Mouse (Mus musculus): ENCODE measurements around the gene Flii. TPM values are rescaled to one million over a fixed set of nuclear protein-coding genes. Genes with fewer than 3 reads are reported as not detected.

Gene Flii
- polyA plus RNA-seq, 1 experiment from 2014 or later, result 75.1 TPM

DNA sequence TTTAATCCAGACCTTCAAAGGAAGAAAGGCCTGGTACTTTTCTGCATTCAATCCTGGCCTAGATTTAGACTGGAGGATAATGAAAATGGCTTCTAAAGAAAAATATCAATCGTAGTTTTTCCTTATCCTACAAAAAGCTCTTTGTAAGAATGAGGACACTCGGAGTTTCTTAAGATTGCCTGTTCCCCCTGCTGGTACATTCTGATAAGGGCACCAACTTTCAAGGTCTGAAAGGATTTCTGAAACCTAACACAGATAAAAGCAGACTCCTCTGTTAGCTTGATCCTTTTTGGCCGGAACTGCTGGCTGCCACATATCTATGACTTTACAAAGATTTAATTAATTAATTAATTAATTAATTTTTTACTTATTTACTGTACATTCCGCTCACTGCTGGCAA lies 39.9 kb upstream of the Flii start:
- Histone ChIP-seq H3K9ac (ENCODE audit: low read length) (no peak overlapping the region), H3K9me3 (ENCODE audit: control insufficient read depth, low read length) (no peaks in the 10 kb centered on the region), H3K27me3 (ENCODE audit: control insufficient read depth, insufficient read depth, low read length) (no peaks in the 10 kb centered on the region), H3K4me2 (ENCODE audit: low read depth) (no peak overlapping the region), H3K36me3 (ENCODE audit: control insufficient read depth, insufficient read depth, low read length) (no peaks in the 10 kb centered on the region; the same call in 1 of the 2 replicates), H3K4me3 (ENCODE audit: low read depth, low read length) (no peak overlapping the region), H3K4me1 (ENCODE audit: control insufficient read depth, insufficient read depth, low read length) (no peaks in the 10 kb centered on the region), H3K27ac (ENCODE audit: low read depth, low read length) (no peak overlapping the region)
- WGBS, result 82% methylated on average over 4 of the region's 4 CpGs
- DNase-seq (ENCODE audit: low spot score) (no peak), ATAC-seq (ENCODE audit: insufficient read depth, low FRiP score, low TSS enrichment) (no peak)

DNA sequence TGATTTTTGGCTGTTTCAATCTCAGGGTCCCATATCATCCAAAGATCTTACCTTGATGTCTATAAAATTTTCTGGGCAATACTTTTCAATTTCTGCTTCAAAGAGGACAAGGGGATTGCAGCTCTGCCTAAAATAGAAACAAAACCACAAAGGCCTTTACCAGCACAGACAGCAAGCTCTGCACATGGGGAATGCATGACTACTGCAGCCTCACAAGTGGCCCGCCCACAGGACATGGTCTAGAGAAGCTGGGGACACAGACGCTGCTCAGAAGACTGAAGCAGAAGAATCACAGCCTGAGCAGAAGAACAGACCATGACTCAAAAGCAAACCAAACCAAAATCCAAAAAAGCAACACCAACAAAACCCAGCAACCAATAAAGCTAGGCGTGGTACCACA lies 34.6 kb upstream of the Flii start:
- H3K27ac ChIP-seq (ENCODE audit: low read depth, low read length), result no peak overlapping the region
- H3K9ac ChIP-seq (ENCODE audit: low read length), result no peak overlapping the region
- no peak for DNase-seq (ENCODE audit: low spot score)
- no peaks in the 10 kb centered on the region for H3K27me3 ChIP-seq (ENCODE audit: control insufficient read depth, insufficient read depth, low read length)
- no peaks in the 10 kb centered on the region for H3K9me3 ChIP-seq (ENCODE audit: control insufficient read depth, low read length)
- H3K4me2 ChIP-seq (ENCODE audit: low read depth), result no peak overlapping the region
- no peak overlapping the region for H3K4me3 ChIP-seq (ENCODE audit: low read depth, low read length)
- no peak for ATAC-seq (ENCODE audit: insufficient read depth, low FRiP score, low TSS enrichment)
- H3K4me1 ChIP-seq (ENCODE audit: control insufficient read depth, insufficient read depth, low read length), result no peaks in the 10 kb centered on the region
- WGBS, result 91% methylated on average over 3 of the region's 3 CpGs
- H3K36me3 ChIP-seq (ENCODE audit: control insufficient read depth, insufficient read depth, low read length), result peaks cover 2% of the 10 kb centered on the region; the same call in 1 of the 2 replicates

- H3K4me2 ChIP-seq (ENCODE audit: low read depth), result no peak overlapping the region
- ATAC-seq (ENCODE audit: insufficient read depth, low FRiP score, low TSS enrichment), result no peak
- H3K27me3 ChIP-seq (ENCODE audit: control insufficient read depth, insufficient read depth, low read length), result no peaks in the 10 kb centered on the region
- H3K4me1 ChIP-seq (ENCODE audit: control insufficient read depth, insufficient read depth, low read length), result no peaks in the 10 kb centered on the region
- H3K9ac ChIP-seq (ENCODE audit: low read length), result no peak overlapping the region
- DNase-seq (ENCODE audit: low spot score), result no peak
- no peaks in the 10 kb centered on the region for H3K9me3 ChIP-seq (ENCODE audit: control insufficient read depth, low read length)
- H3K36me3 ChIP-seq (ENCODE audit: control insufficient read depth, insufficient read depth, low read length), result peaks cover 17% of the 10 kb centered on the region
- no peak overlapping the region for H3K27ac ChIP-seq (ENCODE audit: low read depth, low read length)
- no peak overlapping the region for H3K4me3 ChIP-seq (ENCODE audit: low read depth, low read length)
- WGBS, result 97% methylated on average over 7 of the region's 7 CpGs
Observed at GRCm38 (mm10) chr11:60755570-60755969, 28.5 kb upstream of the Flii start.

DNA sequence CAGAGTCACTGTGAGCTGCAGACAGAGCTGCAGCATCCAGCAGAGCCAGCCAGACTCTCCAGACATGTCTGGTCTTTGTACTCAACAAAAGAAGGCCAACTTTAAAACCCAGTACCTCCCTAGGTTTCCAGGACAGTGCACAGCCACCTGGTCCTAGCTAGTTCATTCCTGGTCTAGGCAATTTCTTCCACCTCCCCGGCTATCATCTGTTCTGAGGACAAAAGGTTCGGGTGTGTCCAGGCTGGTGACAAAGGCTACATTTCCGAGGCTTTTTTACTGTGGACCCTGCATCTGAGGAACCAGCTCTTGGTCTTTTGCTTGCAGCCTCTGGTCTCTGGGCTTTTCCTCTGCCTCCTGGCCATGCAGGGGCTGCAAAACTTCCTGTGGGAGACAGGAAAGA lies 13.3 kb upstream of the Flii start:
- 82% methylated on average over 3 of the region's 3 CpGs for WGBS
- ATAC-seq (ENCODE audit: insufficient read depth, low FRiP score, low TSS enrichment), result no peak
- DNase-seq (ENCODE audit: low spot score), result no peak
- H3K4me3 ChIP-seq (ENCODE audit: low read depth, low read length), result no peak overlapping the region
- no peaks in the 10 kb centered on the region for H3K9me3 ChIP-seq (ENCODE audit: control insufficient read depth, low read length)
- no peaks in the 10 kb centered on the region for H3K4me1 ChIP-seq (ENCODE audit: control insufficient read depth, insufficient read depth, low read length)
- no peaks in the 10 kb centered on the region for H3K27me3 ChIP-seq (ENCODE audit: control insufficient read depth, insufficient read depth, low read length)
- no peak overlapping the region for H3K9ac ChIP-seq (ENCODE audit: low read length)
- H3K27ac ChIP-seq (ENCODE audit: low read depth, low read length), result no peak overlapping the region
- H3K36me3 ChIP-seq (ENCODE audit: control insufficient read depth, insufficient read depth, low read length), result peaks cover 17% of the 10 kb centered on the region
- no peak overlapping the region for H3K4me2 ChIP-seq (ENCODE audit: low read depth)

DNA sequence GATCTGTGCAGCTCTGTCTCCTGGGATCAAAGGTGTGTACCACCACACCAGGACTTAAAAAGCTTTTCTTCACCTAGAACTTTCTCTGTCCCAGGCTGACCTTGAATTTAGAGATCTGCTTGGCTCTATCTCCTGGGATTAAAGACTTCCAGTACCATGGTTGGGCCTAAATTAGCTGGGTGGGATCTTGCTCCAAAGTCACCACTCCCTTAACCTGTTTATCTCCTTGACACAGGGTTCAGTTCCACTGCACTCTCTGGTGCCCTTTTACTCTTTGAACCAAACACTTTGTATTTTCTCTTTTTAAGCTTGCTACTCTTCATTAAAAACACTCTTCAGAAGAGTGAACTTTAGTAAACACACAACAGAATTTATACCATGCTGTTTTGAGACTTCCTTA lies 10.4 kb upstream of the Flii start:
- H3K4me3 ChIP-seq (ENCODE audit: low read depth, low read length), result no peak overlapping the region
- H3K9me3 ChIP-seq (ENCODE audit: control insufficient read depth, low read length), result no peaks in the 10 kb centered on the region
- no peaks in the 10 kb centered on the region for H3K27me3 ChIP-seq (ENCODE audit: control insufficient read depth, insufficient read depth, low read length)
- H3K9ac ChIP-seq (ENCODE audit: low read length), result no peak overlapping the region
- peaks cover 11% of the 10 kb centered on the region for H3K36me3 ChIP-seq (ENCODE audit: control insufficient read depth, insufficient read depth, low read length)
- ATAC-seq (ENCODE audit: insufficient read depth, low FRiP score, low TSS enrichment) (no peak), DNase-seq (ENCODE audit: low spot score) (no peak)
- H3K4me1 ChIP-seq (ENCODE audit: control insufficient read depth, insufficient read depth, low read length), result no peaks in the 10 kb centered on the region
- H3K4me2 ChIP-seq (ENCODE audit: low read depth), result no peak overlapping the region
- no peak overlapping the region for H3K27ac ChIP-seq (ENCODE audit: low read depth, low read length)

- Histone ChIP-seq H3K9ac (ENCODE audit: low read length) (no peak overlapping the region), H3K9me3 (ENCODE audit: control insufficient read depth, low read length) (no peaks in the 10 kb centered on the region), H3K27me3 (ENCODE audit: control insufficient read depth, insufficient read depth, low read length) (no peaks in the 10 kb centered on the region), H3K36me3 (ENCODE audit: control insufficient read depth, insufficient read depth, low read length) (peaks cover 8% of the 10 kb centered on the region), H3K4me2 (ENCODE audit: low read depth) (no peak overlapping the region), H3K27ac (ENCODE audit: low read depth, low read length) (no peak overlapping the region), H3K4me1 (ENCODE audit: control insufficient read depth, insufficient read depth, low read length) (no peaks in the 10 kb centered on the region), H3K4me3 (ENCODE audit: low read depth, low read length) (no peak overlapping the region)
- DNase-seq (ENCODE audit: low spot score), result no peak
- 87% methylated on average over 3 of the region's 3 CpGs for WGBS
- ATAC-seq (ENCODE audit: insufficient read depth, low FRiP score, low TSS enrichment), result no peak
Observed at GRCm38 (mm10) chr11:60736491-60736890, 9.4 kb upstream of the Flii start.

- 84% methylated on average over 5 of the region's 5 CpGs for WGBS
- H3K27ac ChIP-seq (ENCODE audit: low read depth, low read length), result no peak overlapping the region
- H3K27me3 ChIP-seq (ENCODE audit: control insufficient read depth, insufficient read depth, low read length), result no peaks in the 10 kb centered on the region
- H3K4me3 ChIP-seq (ENCODE audit: low read depth, low read length), result no peak overlapping the region
- H3K4me2 ChIP-seq (ENCODE audit: low read depth), result no peak overlapping the region
- DNase-seq (ENCODE audit: low spot score) (no peak), ATAC-seq (ENCODE audit: insufficient read depth, low FRiP score, low TSS enrichment) (no peak)
- no peaks in the 10 kb centered on the region for H3K4me1 ChIP-seq (ENCODE audit: control insufficient read depth, insufficient read depth, low read length)
- no peak overlapping the region for H3K9ac ChIP-seq (ENCODE audit: low read length)
- no peaks in the 10 kb centered on the region for H3K9me3 ChIP-seq (ENCODE audit: control insufficient read depth, low read length)
- peaks cover 5% of the 10 kb centered on the region; the same call in 1 of the 2 replicates for H3K36me3 ChIP-seq (ENCODE audit: control insufficient read depth, insufficient read depth, low read length)
Observed at GRCm38 (mm10) chr11:60735191-60735590, 8.1 kb upstream of the Flii start.

DNA sequence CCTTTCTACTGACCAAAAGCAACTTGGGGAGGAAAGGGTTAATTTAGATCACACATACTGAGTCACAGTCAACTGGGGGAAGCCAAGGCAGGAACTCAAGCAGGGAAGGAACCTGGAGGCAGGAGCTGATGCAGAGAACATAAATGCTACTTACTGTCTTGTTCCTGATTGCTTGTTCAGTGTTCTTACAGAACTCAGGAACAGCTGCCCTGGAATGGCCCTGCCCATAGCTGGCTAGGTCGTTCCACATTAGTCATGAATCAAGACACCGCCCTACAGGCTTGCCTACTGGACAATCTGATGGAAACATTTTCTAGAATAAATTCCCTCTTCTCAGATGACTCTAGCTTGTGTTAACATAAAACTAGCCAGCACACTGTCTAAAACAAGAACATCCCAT lies 7.1 kb upstream of the Flii start:
- H3K9ac ChIP-seq (ENCODE audit: low read length), result no peak overlapping the region
- DNase-seq (ENCODE audit: low spot score) (no peak), ATAC-seq (ENCODE audit: insufficient read depth, low FRiP score, low TSS enrichment) (no peak)
- no peaks in the 10 kb centered on the region for H3K9me3 ChIP-seq (ENCODE audit: control insufficient read depth, low read length)
- no peak overlapping the region for H3K4me3 ChIP-seq (ENCODE audit: low read depth, low read length)
- H3K36me3 ChIP-seq (ENCODE audit: control insufficient read depth, insufficient read depth, low read length), result peaks cover 2% of the 10 kb centered on the region; the same call in 1 of the 2 replicates
- 81% methylated on average over 2 of the region's 2 CpGs for WGBS
- H3K4me1 ChIP-seq (ENCODE audit: control insufficient read depth, insufficient read depth, low read length), result no peaks in the 10 kb centered on the region
- no peaks in the 10 kb centered on the region for H3K27me3 ChIP-seq (ENCODE audit: control insufficient read depth, insufficient read depth, low read length)
- no peak overlapping the region for H3K4me2 ChIP-seq (ENCODE audit: low read depth)
- H3K27ac ChIP-seq (ENCODE audit: low read depth, low read length), result no peak overlapping the region

- Histone ChIP-seq H3K9ac (ENCODE audit: low read length) (no peak overlapping the region), H3K27ac (ENCODE audit: low read depth, low read length) (no peak overlapping the region), H3K4me1 (ENCODE audit: control insufficient read depth, insufficient read depth, low read length) (peaks cover 4% of the 10 kb centered on the region; the same call in 1 of the 2 replicates), H3K27me3 (ENCODE audit: control insufficient read depth, insufficient read depth, low read length) (no peaks in the 10 kb centered on the region), H3K36me3 (ENCODE audit: control insufficient read depth, insufficient read depth, low read length) (peaks cover 2% of the 10 kb centered on the region; the same call in 1 of the 2 replicates), H3K4me2 (ENCODE audit: low read depth) (no peak overlapping the region), H3K9me3 (ENCODE audit: control insufficient read depth, low read length) (no peaks in the 10 kb centered on the region), H3K4me3 (ENCODE audit: low read depth, low read length) (no peak overlapping the region)
- DNase-seq (ENCODE audit: low spot score), result no peak
- no peak for ATAC-seq (ENCODE audit: insufficient read depth, low FRiP score, low TSS enrichment)
- WGBS, result 88% methylated on average over 14 of the region's 14 CpGs
Observed at GRCm38 (mm10) chr11:60731251-60731650, 4.2 kb upstream of the Flii start.
